Mouse (Mus musculus) neural tube, embryonic 13.5 days (tissue): ENCODE measurements around the gene Zfyve21. TPM values are rescaled to one million over a fixed set of nuclear protein-coding genes. Genes with fewer than 3 reads are reported as not detected.

Source experiments
- ATAC-seq: fragments of 200-750 bp; cut with Nextera tagmentation; 2 replicates; pipeline ENCODE4 v1.8.0; 2017; ENCODE audit warnings: low read depth, mild to moderate bottlenecking, moderate TSS enrichment, moderate library complexity
- H3K27ac ChIP-seq: fragments of 300-500 bp; sonication (generic); replicated peaks from 2 replicates; pipeline ENCODE4 v1.5.1; 2015; ENCODE audit warnings: moderate library complexity, mild to moderate bottlenecking, inconsistent platforms
- H3K27me3 ChIP-seq: fragments of 300-500 bp; sonication (generic); 2 replicates; pipeline ENCODE4 v1.6.1; 2015; ENCODE audit warnings: mild to moderate bottlenecking, inconsistent platforms
- H3K36me3 ChIP-seq: fragments of 300-500 bp; sonication (generic); 2 replicates; pipeline ENCODE4 v1.6.1; 2015; ENCODE audit warnings: mild to moderate bottlenecking, inconsistent platforms
- H3K4me1 ChIP-seq: fragments of 300-500 bp; sonication (generic); replicated peaks from 2 replicates; pipeline ENCODE4 v1.6.1; 2015; ENCODE audit warnings: inconsistent platforms
- H3K4me2 ChIP-seq: fragments of 300-500 bp; sonication (generic); 2 replicates; pipeline ENCODE4 v1.6.1; 2015; ENCODE audit warnings: inconsistent platforms, mild to moderate bottlenecking, moderate library complexity
- H3K4me3 ChIP-seq: fragments of 300-500 bp; sonication (generic); 2 replicates; pipeline ENCODE4 v1.5.1; 2015; ENCODE audit warnings: mild to moderate bottlenecking, inconsistent platforms
- H3K9ac ChIP-seq: fragments of 300-500 bp; sonication (generic); 2 replicates; pipeline ENCODE4 v1.6.1; 2015; ENCODE audit warnings: moderate library complexity, mild to moderate bottlenecking, inconsistent platforms
- H3K9me3 ChIP-seq: fragments of 300-500 bp; sonication (generic); 2 replicates; pipeline ENCODE4 v1.6.1; 2016; ENCODE audit warnings: inconsistent platforms
- WGBS: fragments of 180-500 bp; shearing (Covaris S2); methylation state at CpG from one replicate; pipeline ENCODE4 v1.1.7; 2015; 5-methylcytosine and 5-hydroxymethylcytosine counted together
- polyA plus RNA-seq: library from polyadenylated mRNA; unstranded; fragments of >200 nt; fragmentation: Nextera tagmentation; extraction: Ambion mirVana; gene quantifications from 2 replicates; pipeline ENCODE4 v1.2.1, GENCODE M21; 2015

Zfyve21 gene
- polyA plus RNA-seq, 1 experiment from 2014 or later = 41.4 TPM

GRCm38 (mm10) chr12:111787015-111787414, 27.0 kb upstream of the Zfyve21 start:
- Histone ChIP-seq H3K27ac (no peak overlapping the region), H3K9ac (no peak overlapping the region), H3K27me3 (no peaks in the 10 kb centered on the region), H3K4me1 (no peaks in the 10 kb centered on the region), H3K36me3 (peaks cover 97% of the 10 kb centered on the region), H3K4me2 (no peak overlapping the region), H3K9me3 (no peaks in the 10 kb centered on the region), H3K4me3 (no peak overlapping the region)
- ATAC-seq = no peak
- WGBS = 94% methylated on average over 6 of the region's 6 CpGs

GRCm38 (mm10) chr12:111790090-111790489, 23.9 kb upstream of the Zfyve21 start:
- H3K9me3 ChIP-seq = no peaks in the 10 kb centered on the region
- H3K4me1 ChIP-seq = no peaks in the 10 kb centered on the region
- H3K9ac ChIP-seq = no peak overlapping the region
- H3K27me3 ChIP-seq = no peaks in the 10 kb centered on the region
- H3K36me3 ChIP-seq = peaks cover 100% of the 10 kb centered on the region
- H3K4me2 ChIP-seq = no peak overlapping the region
- no peak overlapping the region for H3K27ac ChIP-seq
- ATAC-seq = no peak
- 91% methylated on average over 5 of the region's 5 CpGs for WGBS
- no peak overlapping the region for H3K4me3 ChIP-seq

- H3K9me3 ChIP-seq = no peaks in the 10 kb centered on the region
- no peaks in the 10 kb centered on the region for H3K4me1 ChIP-seq
- H3K27me3 ChIP-seq = no peaks in the 10 kb centered on the region
- H3K9ac ChIP-seq = no peak overlapping the region
- H3K27ac ChIP-seq = no peak overlapping the region
- H3K36me3 ChIP-seq = peaks cover 100% of the 10 kb centered on the region
- 90% methylated on average over 7 of the region's 7 CpGs for WGBS
- ATAC-seq = no peak
- no peak overlapping the region for H3K4me2 ChIP-seq
- H3K4me3 ChIP-seq = no peak overlapping the region
Measured at GRCm38 (mm10) chr12:111790631-111791030, 23.3 kb upstream of the Zfyve21 start.

- Histone ChIP-seq H3K27me3 (no peaks in the 10 kb centered on the region), H3K27ac (peak overlapping the region; percentile 70), H3K4me3 (no peak overlapping the region), H3K9ac (no peak overlapping the region), H3K4me1 (no peaks in the 10 kb centered on the region), H3K9me3 (no peaks in the 10 kb centered on the region), H3K4me2 (no peak overlapping the region), H3K36me3 (peaks cover 99% of the 10 kb centered on the region)
- 78% methylated on average over 13 of the region's 13 CpGs for WGBS
- no peak for ATAC-seq
Measured at GRCm38 (mm10) chr12:111791474-111792104, 22.4 kb upstream of the Zfyve21 start.

- H3K36me3 ChIP-seq = peaks cover 98% of the 10 kb centered on the region
- no peaks in the 10 kb centered on the region for H3K4me1 ChIP-seq
- H3K27me3 ChIP-seq = no peaks in the 10 kb centered on the region
- 80% methylated on average over 22 of the region's 22 CpGs for WGBS
- no peak overlapping the region for H3K4me3 ChIP-seq
- no peak overlapping the region for H3K4me2 ChIP-seq
- ATAC-seq = no peak
- H3K9me3 ChIP-seq = no peaks in the 10 kb centered on the region
- no peak overlapping the region for H3K9ac ChIP-seq
- no peak overlapping the region for H3K27ac ChIP-seq
Measured at GRCm38 (mm10) chr12:111794102-111794501, 19.9 kb upstream of the Zfyve21 start.

- WGBS = 94% methylated on average over 18 of the region's 18 CpGs
- Histone ChIP-seq H3K9ac (no peak overlapping the region), H3K36me3 (peaks cover 95% of the 10 kb centered on the region), H3K4me1 (no peaks in the 10 kb centered on the region), H3K27ac (no peak overlapping the region), H3K4me2 (no peak overlapping the region), H3K9me3 (no peaks in the 10 kb centered on the region), H3K27me3 (no peaks in the 10 kb centered on the region), H3K4me3 (no peak overlapping the region)
- no peak for ATAC-seq
Measured at GRCm38 (mm10) chr12:111794526-111795179, 19.3 kb upstream of the Zfyve21 start.

- H3K4me2 ChIP-seq = no peak overlapping the region
- H3K27me3 ChIP-seq = no peaks in the 10 kb centered on the region
- peaks cover 89% of the 10 kb centered on the region for H3K36me3 ChIP-seq
- 91% methylated on average over 28 of the region's 28 CpGs for WGBS
- no peak overlapping the region for H3K4me3 ChIP-seq
- no peak for ATAC-seq
- no peaks in the 10 kb centered on the region for H3K9me3 ChIP-seq
- no peaks in the 10 kb centered on the region for H3K4me1 ChIP-seq
- no peak overlapping the region for H3K27ac ChIP-seq
- H3K9ac ChIP-seq = no peak overlapping the region
Measured at GRCm38 (mm10) chr12:111795180-111795895, 18.6 kb upstream of the Zfyve21 start.

GRCm38 (mm10) chr12:111797251-111797650, 16.7 kb upstream of the Zfyve21 start:
- Histone ChIP-seq H3K4me2 (no peak overlapping the region), H3K27me3 (no peaks in the 10 kb centered on the region), H3K9ac (no peak overlapping the region), H3K9me3 (no peaks in the 10 kb centered on the region), H3K36me3 (peaks cover 89% of the 10 kb centered on the region), H3K4me3 (no peak overlapping the region), H3K4me1 (no peaks in the 10 kb centered on the region), H3K27ac (no peak overlapping the region)
- 82% methylated on average over 8 of the region's 8 CpGs for WGBS
- ATAC-seq = no peak

GRCm38 (mm10) chr12:111798493-111798892, 15.5 kb upstream of the Zfyve21 start:
- WGBS = 94% methylated on average over 13 of the region's 13 CpGs

GRCm38 (mm10) chr12:111800459-111801183, 13.3 kb upstream of the Zfyve21 start:
- ATAC-seq = no peak
- H3K36me3 ChIP-seq = peaks cover 86% of the 10 kb centered on the region

More at GRCm38 (mm10) chr12:111798493-111798892, 15.5 kb upstream of the Zfyve21 start:
- no peak for ATAC-seq
- H3K4me3 ChIP-seq = no peak overlapping the region
- no peaks in the 10 kb centered on the region for H3K9me3 ChIP-seq
- no peak overlapping the region for H3K4me2 ChIP-seq
- no peaks in the 10 kb centered on the region for H3K27me3 ChIP-seq
- H3K9ac ChIP-seq = no peak overlapping the region
- no peak overlapping the region for H3K27ac ChIP-seq
- peaks cover 87% of the 10 kb centered on the region for H3K36me3 ChIP-seq
- H3K4me1 ChIP-seq = no peaks in the 10 kb centered on the region

GRCm38 (mm10) chr12:111803538-111803937, 10.4 kb upstream of the Zfyve21 start:
- H3K36me3 ChIP-seq = peaks cover 84% of the 10 kb centered on the region
- H3K4me3 ChIP-seq = no peak overlapping the region
- WGBS = 92% methylated on average over 5 of the region's 5 CpGs
- H3K4me2 ChIP-seq = no peak overlapping the region
- no peak for ATAC-seq
- no peaks in the 10 kb centered on the region for H3K9me3 ChIP-seq
- no peaks in the 10 kb centered on the region for H3K4me1 ChIP-seq
- no peaks in the 10 kb centered on the region for H3K27me3 ChIP-seq
- no peak overlapping the region for H3K9ac ChIP-seq
- no peak overlapping the region for H3K27ac ChIP-seq

More at GRCm38 (mm10) chr12:111800459-111801183, 13.3 kb upstream of the Zfyve21 start:
- Histone ChIP-seq H3K9me3 (no peaks in the 10 kb centered on the region), H3K27me3 (no peaks in the 10 kb centered on the region), H3K4me2 (no peak overlapping the region), H3K9ac (no peak overlapping the region), H3K4me3 (no peak overlapping the region), H3K27ac (no peak overlapping the region), H3K4me1 (no peaks in the 10 kb centered on the region)
- 84% methylated on average over 10 of the region's 10 CpGs for WGBS

GRCm38 (mm10) chr12:111808775-111809174, 5.2 kb upstream of the Zfyve21 start:
- H3K4me2 ChIP-seq = no peak overlapping the region
- no peaks in the 10 kb centered on the region for H3K9me3 ChIP-seq
- no peak overlapping the region for H3K4me3 ChIP-seq
- H3K36me3 ChIP-seq = peaks cover 51% of the 10 kb centered on the region
- 92% methylated on average over 6 of the region's 6 CpGs for WGBS
- ATAC-seq = no peak
- H3K27me3 ChIP-seq = no peaks in the 10 kb centered on the region
- 0 out of 2 replicates have a peak overlapping the region, but pooled peaks have one; percentile 45 for H3K9ac ChIP-seq
- H3K4me1 ChIP-seq = peaks cover 27% of the 10 kb centered on the region
- H3K27ac ChIP-seq = peak overlapping the region; percentile 75
